Mouse (Mus musculus) heart, adult 11 months (tissue): Measurements from ENCODE around the gene Slc13a4.
A peak's percentile ranks its signal among the peaks of the same experiment; 100 is the strongest.

Experiments used
- DNase-seq: peaks from one replicate; pipeline ENCODE4 v3.0.0; 2022

The Slc13a4 gene

DNA sequence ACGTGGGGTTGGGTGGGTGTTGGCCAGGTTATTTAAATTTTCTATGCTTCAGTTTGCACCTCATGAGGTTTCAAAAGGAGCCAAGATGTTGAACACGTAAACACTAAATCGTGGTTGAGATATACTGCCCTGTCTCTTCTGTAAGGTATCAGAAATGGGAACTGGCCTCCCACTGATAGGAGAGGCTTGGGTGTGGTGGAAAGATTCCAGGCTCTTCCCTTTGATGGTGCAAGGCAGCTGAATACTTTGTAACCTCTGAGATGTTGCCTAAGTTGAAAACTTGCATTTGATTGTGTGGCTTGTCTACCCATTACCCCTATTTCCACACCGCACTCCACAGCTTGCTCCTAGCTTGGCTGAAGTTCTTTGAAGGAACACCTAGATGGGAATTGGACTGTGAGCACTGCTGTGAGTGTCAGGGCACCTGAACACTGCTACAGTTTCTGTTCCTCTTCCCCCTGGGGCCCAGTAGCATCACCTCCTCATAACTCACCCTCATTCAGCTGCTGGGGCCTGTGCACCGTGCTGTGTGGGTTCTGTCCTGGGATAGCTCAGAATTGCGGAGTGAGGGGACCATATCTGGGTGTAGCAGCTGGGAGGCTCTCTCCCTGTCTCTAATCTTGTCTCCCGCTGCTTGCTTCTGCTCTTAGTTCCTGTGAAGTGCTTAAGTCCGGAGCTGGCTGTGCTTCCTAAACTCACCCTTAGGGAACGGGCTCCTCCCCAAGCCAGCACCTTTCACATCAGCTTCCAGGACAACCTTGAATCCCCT, 53.6 kb downstream of the Slc13a4 start:
- DNase-seq = no peak

- DNase-seq = peak; percentile 53
Observed at GRCm38 (mm10) chr6:35253474-35253873, 54.5 kb downstream of the Slc13a4 start.

GRCm38 (mm10) chr6:35252477-35253346, 55.2 kb downstream of the Slc13a4 start:
- DNase-seq = peak; percentile 99

DNA sequence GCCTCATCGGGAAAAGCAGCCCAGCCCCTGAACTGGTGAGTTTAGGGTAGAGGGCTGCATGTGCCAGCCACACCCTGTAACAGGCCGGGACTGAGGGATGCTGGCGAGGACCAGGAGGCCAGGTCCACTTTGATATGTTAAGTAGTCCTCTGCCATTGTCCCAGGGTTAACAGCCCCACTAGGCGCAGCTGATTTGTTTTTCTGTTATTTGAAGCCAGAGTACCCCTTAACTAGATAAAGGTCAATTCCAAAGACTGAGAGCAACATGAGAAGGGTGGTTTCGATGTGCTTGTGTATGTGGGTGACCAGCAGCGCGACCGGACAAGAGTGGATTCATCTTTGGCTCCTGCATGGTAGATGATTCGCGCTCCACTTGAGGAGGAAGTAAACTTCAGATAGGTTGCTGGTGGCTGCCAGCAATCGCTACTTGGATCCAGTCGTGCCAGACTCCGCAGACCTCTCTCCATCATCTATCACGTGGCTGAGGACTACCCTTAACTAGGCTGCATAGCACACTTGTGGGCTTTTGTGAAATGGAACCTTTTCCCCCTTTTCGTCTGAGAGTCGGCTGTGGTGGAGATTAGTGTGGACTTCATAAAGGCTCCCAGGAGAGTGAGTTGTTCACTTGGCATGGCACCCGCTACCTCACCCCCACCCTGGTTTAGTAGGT, 56.0 kb downstream of the Slc13a4 start:
- no peak for DNase-seq

GRCm38 (mm10) chr6:35245086-35245485, 62.8 kb downstream of the Slc13a4 start:
- DNase-seq = peak; percentile 42

GRCm38 (mm10) chr6:35243989-35244388, 63.9 kb downstream of the Slc13a4 start:
- DNase-seq = peak; percentile 81

GRCm38 (mm10) chr6:35243252-35243651, 64.7 kb downstream of the Slc13a4 start:
- no peak for DNase-seq

- DNase-seq = peak; percentile 55
Observed at GRCm38 (mm10) chr6:35236108-35236785, 71.7 kb downstream of the Slc13a4 start.

GRCm38 (mm10) chr6:35229415-35229814, 78.5 kb downstream of the Slc13a4 start:
- DNase-seq = no peak

DNA sequence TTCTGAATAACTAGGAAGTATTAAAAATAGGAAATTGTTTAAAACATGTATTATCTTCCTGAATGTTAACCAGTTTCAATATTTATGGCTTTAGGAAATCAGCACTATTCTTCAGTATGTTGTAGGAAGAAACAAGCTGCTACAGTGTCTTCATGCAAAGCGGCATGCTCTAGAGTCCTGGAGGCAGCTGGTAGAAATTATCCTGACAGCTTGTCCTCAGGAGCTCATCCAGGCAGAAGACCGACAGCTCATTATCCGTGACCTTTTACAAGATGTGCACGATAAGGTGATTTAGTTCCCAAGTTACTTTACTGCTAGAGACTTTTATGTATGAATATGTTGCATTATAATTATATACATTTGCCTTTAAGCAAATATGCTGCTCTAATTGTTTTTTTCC, 82.2 kb downstream of the Slc13a4 start:
- no peak for DNase-seq
